ENCODE assay signal across 8 mouse cellular contexts in the genomic region with DNA sequence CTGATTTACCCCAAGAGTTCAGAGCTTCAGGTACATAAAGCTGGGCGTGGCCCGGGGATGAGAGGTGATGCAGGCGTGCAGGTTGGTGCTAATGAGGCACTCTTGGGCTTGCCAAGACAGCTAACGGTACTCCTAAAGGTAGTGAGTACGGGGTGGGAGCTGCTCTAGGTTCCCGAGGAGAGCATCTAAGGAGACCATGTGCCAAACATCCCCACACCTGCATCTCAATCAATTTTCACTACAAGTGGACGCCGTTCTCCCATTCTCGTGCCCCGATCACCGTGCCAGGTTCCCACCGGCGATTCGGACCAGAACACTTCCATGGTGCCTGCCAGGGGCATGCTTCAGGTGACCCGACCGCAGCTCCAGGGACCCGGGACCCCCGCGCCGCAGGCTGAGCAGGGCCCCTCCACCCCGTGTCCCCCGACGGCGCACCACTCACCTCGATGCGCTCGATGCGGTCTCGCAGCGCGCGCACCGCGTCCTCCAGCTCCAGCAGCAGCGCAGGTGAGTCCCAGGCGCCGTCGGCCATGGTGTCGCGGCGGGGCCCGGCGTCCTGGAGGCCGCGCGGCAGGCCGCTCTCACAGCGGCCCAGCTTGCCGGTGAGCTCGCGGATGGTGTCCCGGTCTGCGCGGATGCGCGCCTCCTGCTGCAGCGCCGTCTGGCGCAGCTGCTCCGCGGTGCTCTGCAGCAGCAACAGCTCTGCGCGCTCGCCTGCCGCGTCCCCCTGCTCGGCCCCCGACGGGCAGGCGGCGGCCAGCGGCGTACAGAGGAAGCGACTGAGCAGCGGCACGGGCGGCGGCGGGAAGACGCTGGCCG. TPM values are rescaled to one million over a fixed set of nuclear protein-coding genes. Genes with fewer than 3 reads are reported as not detected.
DNase-seq lines count a peak whose midpoint lies in the region; ATAC-seq lines count a peak whose summit lies in the region.

No protein-coding gene starts in this region.

- ATAC-seq in liver, embryonic 13.5 days (ENCODE audit: low read depth), result no peak
- peak; percentile 41 for ATAC-seq in stomach, embryonic 16.5 days (ENCODE audit: insufficient read depth, low FRiP score)

- WGBS in hindbrain, embryonic 10.5 days, result 6% methylated on average over 81 of the region's 81 CpGs
- WGBS in liver, embryonic 13.5 days (ENCODE audit: insufficient replicate concordance), result 6% methylated on average over 76 of the region's 81 CpGs
- WGBS in stomach, embryonic 16.5 days, result 5% methylated on average over 81 of the region's 81 CpGs

- peaks cover 81% of the 10 kb centered on the region for H3K27me3 ChIP-seq in hindbrain, embryonic 10.5 days (ENCODE audit: insufficient read depth, poor library complexity, severe bottlenecking)
- peaks cover 90% of the 10 kb centered on the region for H3K27me3 ChIP-seq in liver, embryonic 13.5 days
- peaks cover 40% of the 10 kb centered on the region for H3K27me3 ChIP-seq in stomach, embryonic 16.5 days (ENCODE audit: control insufficient read depth, insufficient read depth, low read length)

- no peaks in the 10 kb centered on the region for H3K9me3 ChIP-seq in hindbrain, embryonic 10.5 days
- H3K9me3 ChIP-seq in liver, embryonic 13.5 days (replicated peaks), result no peaks in the 10 kb centered on the region
- H3K9me3 ChIP-seq in stomach, embryonic 16.5 days (replicated peaks; ENCODE audit: control insufficient read depth, low read length), result no peaks in the 10 kb centered on the region

- H3K4me1 ChIP-seq in hindbrain, embryonic 10.5 days (replicated peaks), result peaks cover 21% of the 10 kb centered on the region
- peaks cover 8% of the 10 kb centered on the region for H3K4me1 ChIP-seq in liver, embryonic 13.5 days (replicated peaks)
- peaks cover 6% of the 10 kb centered on the region for H3K4me1 ChIP-seq in stomach, embryonic 16.5 days (ENCODE audit: control insufficient read depth, insufficient read depth, low read length)

- no peak overlapping the region; the same call in 1 of the 2 replicates for H3K9ac ChIP-seq in liver, embryonic 13.5 days
- peak overlapping the region; percentile 76 for H3K9ac ChIP-seq in stomach, embryonic 16.5 days (ENCODE audit: low read length)

- DNase-seq in adrenal gland, postnatal 10 days, result peak; percentile 51
- DNase-seq in adrenal gland, adult 8-10 months, result no peak
- DNase-seq in ovary, postnatal 36 days (ENCODE audit: low spot score), result peak; percentile 45
- no peak for DNase-seq in ovary, postnatal 14 days (ENCODE audit: low spot score)
- DNase-seq in hindbrain, embryonic 10.5 days (ENCODE audit: low spot score), result peak; percentile 62
- DNase-seq in liver, embryonic 13.5 days, result no peak
- no peak for DNase-seq in layer of hippocampus, adult 8-10 months (ENCODE audit: low spot score in 2 of 2)

- H3K27ac ChIP-seq in hindbrain, embryonic 10.5 days, result peak overlapping the region; percentile 86
- no peak overlapping the region for H3K27ac ChIP-seq in liver, embryonic 13.5 days
- no peak overlapping the region for H3K27ac ChIP-seq in stomach, embryonic 16.5 days (ENCODE audit: low read length)

- peak overlapping the region; percentile 74 for H3K4me2 ChIP-seq in liver, embryonic 13.5 days
- H3K4me2 ChIP-seq in stomach, embryonic 16.5 days (ENCODE audit: low read depth, low read length), result peak overlapping the region; percentile 94

- peak overlapping the region; percentile 70 for H3K4me3 ChIP-seq in hindbrain, embryonic 10.5 days
- H3K4me3 ChIP-seq in liver, embryonic 13.5 days (replicated peaks), result peak overlapping the region; percentile 56
- H3K4me3 ChIP-seq in stomach, embryonic 16.5 days (replicated peaks; ENCODE audit: low read length), result peak overlapping the region; percentile 66

- no peaks in the 10 kb centered on the region for H3K36me3 ChIP-seq in hindbrain, embryonic 10.5 days
- no peaks in the 10 kb centered on the region for H3K36me3 ChIP-seq in liver, embryonic 13.5 days
- H3K36me3 ChIP-seq in stomach, embryonic 16.5 days (ENCODE audit: control insufficient read depth, insufficient read depth, low read length), result no peaks in the 10 kb centered on the region

RNA-seq across cellular contexts. Expression of gene Nptxr, which starts 0.8 kb away (rescaled TPM):
- total RNA-seq in adrenal gland, postnatal 10 days (2021), result 1 to 10 TPM; 8.2 to 9.5 TPM
- 10 to 100 TPM in 2 of 4 experiments, 1 to 10 TPM in 2; 6.4 to 11.9 (median 9.4) TPM for total RNA-seq in adrenal gland, adult 8-10 months (2022)
- 2.2 and 4.6 TPM in 2 replicates for polyA plus RNA-seq in hindbrain, embryonic 10.5 days (2016; fragmentation: Nextera tagmentation; extraction: Ambion mirVana)
- polyA plus RNA-seq in liver, embryonic 13.5 days (2015; fragmentation: Nextera tagmentation; extraction: Ambion mirVana), result 0.12 and 0.13 TPM in 2 replicates
- polyA plus RNA-seq in stomach, embryonic 16.5 days (2015; fragmentation: Nextera tagmentation; extraction: Ambion mirVana), result 2.5 and 2.8 TPM in 2 replicates
- 100 to 1,000 TPM; 637 to 711 (median 646) TPM for total RNA-seq in layer of hippocampus, adult 8-10 months (2022)

RNA-seq across cellular contexts. Expression of gene Dnal4, which starts 26.1 kb away (rescaled TPM):
- total RNA-seq in adrenal gland, postnatal 10 days (2021), result 10 to 100 TPM; 16.1 to 19.5 TPM
- 10 to 100 TPM; 22.0 to 27.1 (median 23.5) TPM for total RNA-seq in adrenal gland, adult 8-10 months (2022)
- 68.0 and 83.0 TPM in 2 replicates for polyA plus RNA-seq in hindbrain, embryonic 10.5 days (2016; fragmentation: Nextera tagmentation; extraction: Ambion mirVana)
- 9.1 and 10.5 TPM in 2 replicates for polyA plus RNA-seq in liver, embryonic 13.5 days (2015; fragmentation: Nextera tagmentation; extraction: Ambion mirVana)
- polyA plus RNA-seq in stomach, embryonic 16.5 days (2015; fragmentation: Nextera tagmentation; extraction: Ambion mirVana), result 48.4 and 51.2 TPM in 2 replicates
- 10 to 100 TPM; 45.6 to 58.6 (median 54.5) TPM for total RNA-seq in layer of hippocampus, adult 8-10 months (2022)

RNA-seq across cellular contexts. Expression of gene Npcd, which starts 30.3 kb away (rescaled TPM):
- total RNA-seq in adrenal gland, postnatal 10 days (2021), result 1 to 10 TPM; 1.2 to 1.7 TPM
- total RNA-seq in adrenal gland, adult 8-10 months (2022), result 1 to 10 TPM in 3 of 4 experiments, not detected in 1; 1.1 to 2.4 (median 1.6) TPM
- polyA plus RNA-seq in hindbrain, embryonic 10.5 days (2016; fragmentation: Nextera tagmentation; extraction: Ambion mirVana), result 0.14 and 0.17 TPM in 2 replicates
- polyA plus RNA-seq in liver, embryonic 13.5 days (2015; fragmentation: Nextera tagmentation; extraction: Ambion mirVana), result not detected in 2 replicates
- 0.19 TPM in 1 of 2 replicates, not detected in the other for polyA plus RNA-seq in stomach, embryonic 16.5 days (2015; fragmentation: Nextera tagmentation; extraction: Ambion mirVana)
- 10 to 100 TPM in 2 of 4 experiments, 1 to 10 TPM in 2; 2.8 to 19.9 (median 12.1) TPM for total RNA-seq in layer of hippocampus, adult 8-10 months (2022)

RNA-seq across cellular contexts. Expression of gene Cbx6, which starts 30.7 kb away (rescaled TPM):
- total RNA-seq in adrenal gland, postnatal 10 days (2021), result 10 to 100 TPM; 58.8 to 68.4 TPM
- 10 to 100 TPM; 55.0 to 88.9 (median 65.5) TPM for total RNA-seq in adrenal gland, adult 8-10 months (2022)
- 20.7 and 26.1 TPM in 2 replicates for polyA plus RNA-seq in hindbrain, embryonic 10.5 days (2016; fragmentation: Nextera tagmentation; extraction: Ambion mirVana)
- polyA plus RNA-seq in liver, embryonic 13.5 days (2015; fragmentation: Nextera tagmentation; extraction: Ambion mirVana), result 9.7 and 10.2 TPM in 2 replicates
- 75.6 and 77.2 TPM in 2 replicates for polyA plus RNA-seq in stomach, embryonic 16.5 days (2015; fragmentation: Nextera tagmentation; extraction: Ambion mirVana)
- total RNA-seq in layer of hippocampus, adult 8-10 months (2022), result 100 to 1,000 TPM; 261 to 307 (median 292) TPM

Comparison
In these comparisons a context has a peak if more than half of its experiments do, and no peak if none do; other contexts are left out.
1. DNase-seq: peak in adrenal gland, postnatal 10 days (single experiment), ovary, postnatal 36 days (single experiment) and hindbrain, embryonic 10.5 days (single experiment); none in adrenal gland, adult 8-10 months (single experiment), ovary, postnatal 14 days (single experiment), liver, embryonic 13.5 days (single experiment) and layer of hippocampus, adult 8-10 months (0 of 2).
2. RNA of gene Nptxr, which starts 0.8 kb away (total RNA-seq): 637 to 711 TPM in layer of hippocampus, adult 8-10 months; 6.4 to 11.9 TPM in adrenal gland, adult 8-10 months and 8.2 to 9.5 TPM in adrenal gland, postnatal 10 days; every median in the first group is over 10 times any median in the second.
3. Peak in every context shown above with its lines, with median percentiles within 50 percentile points of each other: H3K4me3 ChIP-seq.